Mouse (Mus musculus): ENCODE data around the gene Anxa2.

DNA sequence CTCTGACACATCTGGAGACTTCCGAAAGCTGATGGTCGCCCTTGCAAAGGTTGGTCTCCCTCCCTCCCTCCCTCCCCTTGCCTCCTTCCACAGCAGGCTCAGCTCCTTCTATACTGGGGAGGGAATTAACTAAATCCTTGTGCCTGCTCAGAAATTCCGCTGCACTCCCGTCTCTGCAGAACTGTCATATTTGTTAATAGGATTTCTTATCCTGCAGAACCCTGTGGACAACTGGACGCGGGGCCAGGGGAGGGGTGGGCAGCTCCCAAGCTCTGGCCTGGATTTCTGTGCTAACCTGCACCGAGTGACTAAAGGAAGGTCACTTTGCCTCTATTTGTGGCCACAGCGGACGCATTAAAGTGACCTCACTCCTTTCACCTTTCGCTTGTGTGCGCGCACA lies 30.4 kb downstream of the Anxa2 start:
- TF ChIP-seq CTCF (IDR thresholded peaks at IDR 0.05; ENCODE audit: insufficient read depth, low read length), result no peak
- no peak for TF ChIP-seq POLR2A (IDR thresholded peaks at IDR 0.05; ENCODE audit: borderline replicate concordance, extremely low read depth, low read depth, low read length)
